Mouse (Mus musculus) thymus, postnatal 36 days (tissue): ENCODE measurements around the gene Map10.

ENCODE experiments used
- DNase-seq, 2 experiments: peaks; one replicate each; pipeline ENCODE4 v3.0.0; 2022; ENCODE audit warnings: mixed read lengths in 2 of 2

Gene Map10

DNA sequence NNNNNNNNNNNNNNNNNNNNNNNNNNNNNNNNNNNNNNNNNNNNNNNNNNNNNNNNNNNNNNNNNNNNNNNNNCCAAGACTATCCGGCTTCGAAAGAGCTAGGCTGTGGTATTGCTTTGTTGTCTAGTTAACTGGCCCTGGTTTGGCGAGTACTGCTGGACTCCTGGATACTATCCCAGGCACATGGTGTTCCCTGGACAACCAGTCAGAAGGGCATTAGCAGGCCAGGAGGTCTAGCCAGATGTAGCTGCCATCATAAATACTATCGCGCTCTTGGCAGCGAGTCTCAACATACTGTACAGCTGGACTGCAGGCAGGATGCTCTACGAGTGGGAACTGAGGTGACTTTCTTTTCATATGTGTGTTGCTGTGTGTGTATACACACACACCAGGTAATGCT, 53.1 kb downstream of the Map10 start:
- no peak for DNase-seq
